Mouse (Mus musculus): ENCODE results near the gene Parva. TPM values are rescaled to one million over a fixed set of nuclear protein-coding genes. Genes with fewer than 3 reads are reported as not detected.

The Parva gene
- polyA plus RNA-seq, 1 experiment from 2014 or later, result 132 TPM

GRCm38 (mm10) chr7:112444985-112445367, 17.7 kb downstream of the Parva start:
- peaks cover 29% of the 10 kb centered on the region for H3K4me1 ChIP-seq (ENCODE audit: control insufficient read depth, insufficient read depth, low read length)
- H3K9me3 ChIP-seq (replicated peaks; ENCODE audit: control insufficient read depth, low read length), result no peaks in the 10 kb centered on the region
- peak overlapping the region; percentile 73 for H3K27ac ChIP-seq (ENCODE audit: low read length)
- H3K4me2 ChIP-seq (ENCODE audit: low read depth, low read length), result peak overlapping the region; percentile 41; the same call in 1 of the 2 replicates
- ATAC-seq (ENCODE audit: insufficient read depth, low FRiP score), result no peak
- peak overlapping the region; percentile 22; the same call in 1 of the 2 replicates for H3K9ac ChIP-seq (ENCODE audit: low read length)
- H3K36me3 ChIP-seq (ENCODE audit: control insufficient read depth, insufficient read depth, low read length), result no peaks in the 10 kb centered on the region
- no peaks in the 10 kb centered on the region for H3K27me3 ChIP-seq (ENCODE audit: control insufficient read depth, insufficient read depth, low read length)
- H3K4me3 ChIP-seq (replicated peaks; ENCODE audit: low read length), result 0 out of 2 replicates have a peak overlapping the region, but pooled peaks have one; percentile 1
- WGBS, result 17% methylated on average over 9 of the region's 9 CpGs

- no peaks in the 10 kb centered on the region for H3K27me3 ChIP-seq (ENCODE audit: control insufficient read depth, insufficient read depth, low read length)
- H3K4me2 ChIP-seq (ENCODE audit: low read depth, low read length), result no peak overlapping the region
- 82% methylated on average over 4 of the region's 4 CpGs for WGBS
- H3K9me3 ChIP-seq (replicated peaks; ENCODE audit: control insufficient read depth, low read length), result no peaks in the 10 kb centered on the region
- H3K4me3 ChIP-seq (replicated peaks; ENCODE audit: low read length), result no peak overlapping the region
- no peak overlapping the region for H3K9ac ChIP-seq (ENCODE audit: low read length)
- peaks cover 23% of the 10 kb centered on the region for H3K4me1 ChIP-seq (ENCODE audit: control insufficient read depth, insufficient read depth, low read length)
- no peak for ATAC-seq (ENCODE audit: insufficient read depth, low FRiP score)
- H3K36me3 ChIP-seq (ENCODE audit: control insufficient read depth, insufficient read depth, low read length), result no peaks in the 10 kb centered on the region
- no peak overlapping the region for H3K27ac ChIP-seq (ENCODE audit: low read length)
Measured at GRCm38 (mm10) chr7:112446498-112446897, 19.2 kb downstream of the Parva start.

DNA sequence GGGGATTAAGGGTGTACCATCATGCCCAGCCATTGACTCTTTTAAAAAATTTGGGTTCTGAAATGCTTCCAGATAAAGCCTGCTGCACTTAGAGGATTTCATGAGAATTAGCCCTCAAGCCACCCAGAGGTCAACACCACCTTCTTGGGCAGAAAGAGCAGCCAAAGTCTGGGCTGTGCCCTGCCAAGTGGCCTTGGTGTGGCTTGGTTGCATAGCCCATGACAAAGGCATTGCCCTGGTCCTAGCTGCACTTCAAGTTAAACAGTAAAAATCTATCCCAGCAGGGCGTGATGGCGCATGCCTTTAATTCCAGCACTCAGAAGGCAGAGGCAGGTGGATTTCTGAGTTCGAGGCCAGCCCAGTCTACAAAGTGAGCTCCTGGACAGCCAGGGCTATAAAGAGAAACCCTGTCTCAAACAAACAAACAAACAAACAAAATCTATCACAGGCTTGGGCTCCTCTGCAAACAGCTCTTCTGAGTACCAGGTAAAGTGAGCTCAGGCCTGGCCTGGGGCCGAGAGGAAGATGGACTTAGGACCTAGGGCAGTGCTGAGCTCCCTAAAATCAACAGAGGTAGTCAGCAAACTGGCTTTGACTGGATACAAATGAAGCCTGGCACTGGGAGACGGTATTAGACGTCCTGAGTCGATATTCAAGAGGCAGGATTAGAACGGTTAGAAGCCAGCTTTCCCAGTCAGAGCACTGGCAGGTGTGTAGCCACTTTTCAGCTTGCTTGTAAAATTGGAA, 22.8 kb downstream of the Parva start:
- Histone ChIP-seq H3K27ac (ENCODE audit: low read length) (0 out of 2 replicates have a peak overlapping the region, but pooled peaks have one; percentile 5), H3K9me3 (replicated peaks; ENCODE audit: control insufficient read depth, low read length) (no peaks in the 10 kb centered on the region), H3K4me1 (ENCODE audit: control insufficient read depth, insufficient read depth, low read length) (peaks cover 23% of the 10 kb centered on the region), H3K4me2 (ENCODE audit: low read depth, low read length) (no peak overlapping the region), H3K36me3 (ENCODE audit: control insufficient read depth, insufficient read depth, low read length) (no peaks in the 10 kb centered on the region), H3K4me3 (replicated peaks; ENCODE audit: low read length) (no peak overlapping the region), H3K9ac (ENCODE audit: low read length) (no peak overlapping the region), H3K27me3 (ENCODE audit: control insufficient read depth, insufficient read depth, low read length) (no peaks in the 10 kb centered on the region)
- WGBS, result 73% methylated on average over 8 of the region's 8 CpGs
- no peak for ATAC-seq (ENCODE audit: insufficient read depth, low FRiP score)

GRCm38 (mm10) chr7:112452471-112452870, 25.2 kb downstream of the Parva start:
- WGBS, result 19% methylated on average over 5 of the region's 5 CpGs
- no peaks in the 10 kb centered on the region for H3K27me3 ChIP-seq (ENCODE audit: control insufficient read depth, insufficient read depth, low read length)
- H3K4me2 ChIP-seq (ENCODE audit: low read depth, low read length), result peak overlapping the region; percentile 11; the same call in 1 of the 2 replicates
- no peak overlapping the region for H3K4me3 ChIP-seq (replicated peaks; ENCODE audit: low read length)
- ATAC-seq (ENCODE audit: insufficient read depth, low FRiP score), result no peak
- peaks cover 28% of the 10 kb centered on the region for H3K4me1 ChIP-seq (ENCODE audit: control insufficient read depth, insufficient read depth, low read length)
- no peaks in the 10 kb centered on the region for H3K9me3 ChIP-seq (replicated peaks; ENCODE audit: control insufficient read depth, low read length)
- H3K36me3 ChIP-seq (ENCODE audit: control insufficient read depth, insufficient read depth, low read length), result no peaks in the 10 kb centered on the region
- peak overlapping the region; percentile 80 for H3K27ac ChIP-seq (ENCODE audit: low read length)
- H3K9ac ChIP-seq (ENCODE audit: low read length), result no peak overlapping the region

- peak; percentile 82 for ATAC-seq (ENCODE audit: insufficient read depth, low FRiP score)
- Histone ChIP-seq H3K4me1 (ENCODE audit: control insufficient read depth, insufficient read depth, low read length) (peaks cover 38% of the 10 kb centered on the region), H3K36me3 (ENCODE audit: control insufficient read depth, insufficient read depth, low read length) (no peaks in the 10 kb centered on the region), H3K27me3 (ENCODE audit: control insufficient read depth, insufficient read depth, low read length) (no peaks in the 10 kb centered on the region), H3K9ac (ENCODE audit: low read length) (peak overlapping the region; percentile 57), H3K9me3 (replicated peaks; ENCODE audit: control insufficient read depth, low read length) (no peaks in the 10 kb centered on the region), H3K4me3 (replicated peaks; ENCODE audit: low read length) (no peak overlapping the region), H3K27ac (ENCODE audit: low read length) (peak overlapping the region; percentile 97), H3K4me2 (ENCODE audit: low read depth, low read length) (no peak overlapping the region)
- WGBS, result 22% methylated on average over 3 of the region's 3 CpGs
Measured at GRCm38 (mm10) chr7:112453805-112454214, 26.5 kb downstream of the Parva start.

DNA sequence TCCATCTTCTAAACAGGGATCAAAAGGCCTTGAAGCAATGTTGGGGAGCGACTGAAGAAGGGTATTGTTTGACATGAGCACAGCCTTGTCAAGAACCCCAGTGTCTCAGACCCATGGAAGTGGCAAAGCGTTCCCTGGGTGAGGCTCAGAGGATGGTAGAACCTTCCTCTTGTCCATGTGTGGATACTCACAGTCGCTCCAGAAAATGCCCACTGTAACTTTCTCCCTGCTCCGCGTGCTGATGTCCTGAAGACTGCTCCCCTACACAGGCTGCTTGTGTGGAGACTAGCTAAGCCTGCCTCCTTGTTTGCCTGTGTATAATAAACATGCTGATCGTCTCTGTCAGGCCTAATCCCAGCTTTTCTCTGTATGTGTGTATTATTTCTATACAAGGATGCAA, 27.1 kb downstream of the Parva start:
- H3K27me3 ChIP-seq (ENCODE audit: control insufficient read depth, insufficient read depth, low read length), result no peaks in the 10 kb centered on the region
- no peak overlapping the region for H3K4me2 ChIP-seq (ENCODE audit: low read depth, low read length)
- 57% methylated on average over 6 of the region's 6 CpGs for WGBS
- no peak for ATAC-seq (ENCODE audit: insufficient read depth, low FRiP score)
- H3K4me1 ChIP-seq (ENCODE audit: control insufficient read depth, insufficient read depth, low read length), result peaks cover 38% of the 10 kb centered on the region
- no peak overlapping the region for H3K4me3 ChIP-seq (replicated peaks; ENCODE audit: low read length)
- H3K9ac ChIP-seq (ENCODE audit: low read length), result peak overlapping the region; percentile 57
- H3K9me3 ChIP-seq (replicated peaks; ENCODE audit: control insufficient read depth, low read length), result no peaks in the 10 kb centered on the region
- no peaks in the 10 kb centered on the region for H3K36me3 ChIP-seq (ENCODE audit: control insufficient read depth, insufficient read depth, low read length)
- H3K27ac ChIP-seq (ENCODE audit: low read length), result peak overlapping the region; percentile 97

DNA sequence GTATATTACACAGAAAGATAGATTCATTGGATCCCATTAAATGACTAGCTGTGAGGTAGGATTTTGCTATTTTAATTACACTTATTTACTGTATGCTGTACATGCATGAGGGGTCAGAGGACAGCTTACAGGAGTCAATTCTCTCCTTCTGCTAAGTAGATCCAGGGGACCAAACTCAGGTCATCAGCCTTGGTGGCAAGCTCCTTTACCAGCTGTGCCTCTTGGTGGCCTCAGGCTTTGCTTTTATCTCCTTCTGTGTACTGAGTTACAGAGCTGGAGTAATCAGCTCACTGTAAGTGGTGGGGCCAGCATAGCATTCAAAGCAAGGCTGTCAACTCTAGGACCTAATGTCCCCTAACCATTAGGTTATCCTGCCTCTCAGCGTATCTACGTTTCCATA, 27.6 kb downstream of the Parva start:
- Histone ChIP-seq H3K4me3 (replicated peaks; ENCODE audit: low read length) (no peak overlapping the region), H3K27ac (ENCODE audit: low read length) (peak overlapping the region; percentile 97), H3K4me1 (ENCODE audit: control insufficient read depth, insufficient read depth, low read length) (peaks cover 38% of the 10 kb centered on the region), H3K9me3 (replicated peaks; ENCODE audit: control insufficient read depth, low read length) (no peaks in the 10 kb centered on the region), H3K4me2 (ENCODE audit: low read depth, low read length) (no peak overlapping the region), H3K36me3 (ENCODE audit: control insufficient read depth, insufficient read depth, low read length) (no peaks in the 10 kb centered on the region), H3K27me3 (ENCODE audit: control insufficient read depth, insufficient read depth, low read length) (no peaks in the 10 kb centered on the region), H3K9ac (ENCODE audit: low read length) (no peak overlapping the region)
- 86% methylated on average over 2 of the region's 2 CpGs for WGBS
- ATAC-seq (ENCODE audit: insufficient read depth, low FRiP score), result no peak

DNA sequence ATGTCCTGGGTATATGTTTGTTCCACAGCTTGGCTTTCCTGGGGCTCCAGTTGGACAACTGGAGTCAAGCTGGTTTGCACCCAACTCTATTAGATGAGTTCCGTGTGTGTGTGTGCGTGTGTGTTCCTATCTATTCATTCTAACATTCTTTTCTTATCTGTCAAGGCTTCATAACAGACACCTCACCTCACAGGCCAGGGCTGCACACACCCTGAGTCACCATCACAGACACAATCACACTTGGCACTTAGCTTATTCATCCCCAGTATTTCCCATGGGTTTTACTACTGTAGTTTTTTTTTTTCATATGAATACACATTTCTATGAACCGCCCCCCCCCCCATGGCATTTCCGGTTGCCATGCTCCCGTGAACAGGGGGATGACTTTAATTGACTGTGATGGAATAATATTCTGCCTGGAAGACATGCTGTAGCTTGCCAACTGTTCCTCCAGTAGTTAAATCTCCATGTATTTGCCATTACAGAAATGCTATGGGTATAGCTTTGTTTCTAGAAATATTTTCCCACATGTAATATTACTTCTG, 28.3 kb downstream of the Parva start:
- Histone ChIP-seq H3K4me1 (ENCODE audit: control insufficient read depth, insufficient read depth, low read length) (peaks cover 44% of the 10 kb centered on the region), H3K27me3 (ENCODE audit: control insufficient read depth, insufficient read depth, low read length) (no peaks in the 10 kb centered on the region), H3K4me3 (replicated peaks; ENCODE audit: low read length) (no peak overlapping the region), H3K4me2 (ENCODE audit: low read depth, low read length) (no peak overlapping the region), H3K9ac (ENCODE audit: low read length) (no peak overlapping the region), H3K27ac (ENCODE audit: low read length) (peak overlapping the region; percentile 97), H3K9me3 (replicated peaks; ENCODE audit: control insufficient read depth, low read length) (no peaks in the 10 kb centered on the region), H3K36me3 (ENCODE audit: control insufficient read depth, insufficient read depth, low read length) (no peaks in the 10 kb centered on the region)
- ATAC-seq (ENCODE audit: insufficient read depth, low FRiP score), result no peak
- WGBS, result 78% methylated on average over 5 of the region's 5 CpGs

DNA sequence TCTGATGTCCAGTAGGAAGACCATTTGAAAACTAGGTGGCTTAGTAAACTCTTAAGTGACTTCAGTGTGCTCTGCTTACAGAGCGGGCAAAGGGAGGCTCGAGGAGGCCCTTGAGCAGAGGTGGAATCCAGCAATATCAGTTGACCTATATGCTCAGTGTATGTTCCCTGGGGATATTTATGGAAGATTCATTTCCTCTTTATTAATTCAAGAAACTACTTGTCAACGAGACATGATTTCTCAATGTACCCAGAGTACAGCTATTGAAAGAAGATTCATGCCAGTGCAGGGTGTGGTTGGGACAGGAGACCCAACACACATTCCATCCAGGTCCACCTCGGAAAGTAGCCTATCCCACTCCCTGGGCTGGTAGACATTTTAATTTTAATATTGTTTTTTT, 30.1 kb downstream of the Parva start:
- Histone ChIP-seq H3K4me2 (ENCODE audit: low read depth, low read length) (no peak overlapping the region), H3K36me3 (ENCODE audit: control insufficient read depth, insufficient read depth, low read length) (no peaks in the 10 kb centered on the region), H3K27ac (ENCODE audit: low read length) (no peak overlapping the region), H3K9me3 (replicated peaks; ENCODE audit: control insufficient read depth, low read length) (no peaks in the 10 kb centered on the region), H3K4me3 (replicated peaks; ENCODE audit: low read length) (no peak overlapping the region), H3K4me1 (ENCODE audit: control insufficient read depth, insufficient read depth, low read length) (peaks cover 47% of the 10 kb centered on the region), H3K9ac (ENCODE audit: low read length) (no peak overlapping the region), H3K27me3 (ENCODE audit: control insufficient read depth, insufficient read depth, low read length) (no peaks in the 10 kb centered on the region)
- ATAC-seq (ENCODE audit: insufficient read depth, low FRiP score), result no peak
- WGBS, result 80% methylated on average over 4 of the region's 4 CpGs
